Mouse (Mus musculus) MEL (cell line): ENCODE measurements at regions not wholly inside any gene's neighbourhood (a gene's known extent, or its start where the extent isn't known, plus 50 kb on each side); places are given as distances from the start of the nearest gene placed in this dataset.
"Not testable (repeated sequence)": the region's sequence is repeated elsewhere in the genome, so short reads cannot be mapped to it uniquely, and the experiment has no call there.

Source experiments
- CTCF ChIP-seq, 3 experiments: IDR thresholded peaks in 2 of 3; conservative IDR thresholded peaks in 1 of 3; 2 replicates each; pipeline ENCODE4 v1.5.1; 2011 to 2012; ENCODE audit warnings: low read length in 3 of 3, low read depth in 2 of 3, mild to moderate bottlenecking in 2 of 3, improper control_type of control experiment in 1 of 3, inconsistent platforms in 1 of 3, mixed read lengths in 1 of 3, moderate library complexity in 1 of 3; ENCODE audit not compliant: control insufficient read depth in 1 of 3, insufficient read depth in 1 of 3, poor library complexity in 1 of 3, severe bottlenecking in 1 of 3
- ELF1 ChIP-seq: IDR thresholded peaks from 2 replicates; pipeline ENCODE4 v1.6.1; 2014; ENCODE audit warnings: low read depth, mild to moderate bottlenecking, inconsistent platforms, low read length, improper control_type of control experiment, moderate library complexity
- MEF2A ChIP-seq: IDR thresholded peaks from 2 replicates; pipeline ENCODE4 v1.6.1; 2014; ENCODE audit warnings: low read depth, mild to moderate bottlenecking, inconsistent platforms, low read length, improper control_type of control experiment; ENCODE audit not compliant: poor library complexity, insufficient replicate concordance, severe bottlenecking; ENCODE audit errors: extremely low read depth
- POLR2A ChIP-seq, 2 experiments: IDR thresholded peaks; 2 replicates each; pipeline ENCODE4 v1.6.1; 2011 to 2012; ENCODE audit warnings: low read length in 2 of 2, mild to moderate bottlenecking in 2 of 2, control low read depth in 1 of 2, improper control_type of control experiment in 1 of 2, low read depth in 1 of 2, moderate library complexity in 1 of 2; ENCODE audit not compliant: control insufficient read depth in 1 of 2, insufficient read depth in 1 of 2, poor library complexity in 1 of 2
- POLR2AphosphoS5 ChIP-seq: IDR thresholded peaks from 2 replicates; pipeline ENCODE4 v1.6.1; 2012; ENCODE audit warnings: low read depth, borderline replicate concordance, mild to moderate bottlenecking, inconsistent platforms, low read length, moderate library complexity, mixed read lengths

GRCm38 (mm10) chr8:20267520-20268127 is 95.4 kb downstream of the Gm15319 start:
- not testable (repeated sequence) for TF ChIP-seq ELF1; CTCF (IDR thresholded peaks at IDR 0.05 in 2 of 3, conservative IDR thresholded peaks at IDR 0.05 in 1 of 3; ENCODE audit: control insufficient read depth in 1 of 3, insufficient read depth in 1 of 3, low read depth in 2 of 3, low read length in 3 of 3, poor library complexity in 1 of 3, severe bottlenecking in 1 of 3); POLR2A (IDR thresholded peaks at IDR 0.05; ENCODE audit: control insufficient read depth in 1 of 2, insufficient read depth in 1 of 2, low read depth in 1 of 2, low read length in 2 of 2, poor library complexity in 1 of 2); POLR2AphosphoS5; MEF2A
